Mouse (Mus musculus): ENCODE data around the gene Lrrc74a. TPM values are rescaled to one million over a fixed set of nuclear protein-coding genes. Genes with fewer than 3 reads are reported as not detected.

The Lrrc74a gene
- polyA plus RNA-seq, 1 experiment, result 0.08 TPM

DNA sequence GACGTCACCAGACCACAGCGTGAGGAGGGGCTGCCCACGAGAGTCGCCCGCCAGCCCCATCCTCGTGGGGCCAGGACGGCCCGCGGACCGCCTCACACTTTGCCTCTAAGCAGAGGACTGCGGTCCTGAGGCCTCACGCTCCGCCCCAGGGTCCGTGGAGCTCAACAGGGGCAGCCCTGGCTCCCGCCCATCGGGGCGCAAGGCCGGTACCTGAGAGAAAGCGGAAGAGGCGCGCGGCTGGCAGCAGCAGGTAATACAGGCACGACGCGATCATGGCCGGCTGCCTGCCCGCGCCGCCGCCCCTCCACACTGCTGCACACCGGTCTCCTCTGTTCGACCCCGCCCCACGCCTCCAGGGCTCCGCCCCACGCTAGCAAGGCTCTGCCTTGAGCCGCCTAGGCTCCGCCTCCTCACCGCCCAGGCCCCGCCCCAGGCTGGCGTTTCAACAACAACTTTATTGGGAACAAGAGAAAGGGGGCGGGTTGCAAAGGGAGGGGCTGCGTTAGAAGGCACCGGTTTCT, 8.0 kb upstream of the Lrrc74a start, which contains the start of gene Angel1:
Gene Angel1, minus strand, starts transcription at position 341 of the 521 bp plus-strand sequence.
- no peaks in the 10 kb centered on the region; the same call in 1 of the 2 replicates for H3K4me1 ChIP-seq (replicated peaks; ENCODE audit: control insufficient read depth, insufficient read depth, low read length)
- H3K27ac ChIP-seq (ENCODE audit: control insufficient read depth, insufficient read depth, low read length), result no peak within 1 kb of the TSS
- peak; percentile 59; the same call in 1 of the 2 replicates for TF ChIP-seq CTCF (IDR thresholded peaks at IDR 0.05; ENCODE audit: borderline replicate concordance, control insufficient read depth, extremely low read depth, insufficient read depth, low read length, poor library complexity)
- peak; percentile 75 for TF ChIP-seq POLR2A (IDR thresholded peaks at IDR 0.05; ENCODE audit: control insufficient read depth, extremely low read depth, insufficient read depth, low read length, poor library complexity)
- H3K36me3 ChIP-seq (ENCODE audit: control insufficient read depth, insufficient read depth, low read length), result no peaks in the 10 kb centered on the region
- peak within 1 kb of the TSS; percentile 85 for H3K4me3 ChIP-seq (ENCODE audit: control insufficient read depth, insufficient read depth, low read length)
- no peaks in the 10 kb centered on the region for H3K27me3 ChIP-seq (ENCODE audit: control insufficient read depth, insufficient read depth, low read length)
- WGBS, result under 1% methylated on average over 44 of the region's 44 CpGs
- DNase-seq, result peak; percentile 99

GRCm38 (mm10) chr12:86761036-86761435, 26.9 kb downstream of the Lrrc74a start:
- H3K36me3 ChIP-seq (ENCODE audit: control insufficient read depth, insufficient read depth, low read length), result no peaks in the 10 kb centered on the region
- WGBS, result 87% methylated on average over 13 of the region's 13 CpGs
- no peak overlapping the region for H3K27ac ChIP-seq (ENCODE audit: control insufficient read depth, insufficient read depth, low read length)
- no peaks in the 10 kb centered on the region for H3K4me1 ChIP-seq (replicated peaks; ENCODE audit: control insufficient read depth, insufficient read depth, low read length)
- no peak for DNase-seq
- no peak overlapping the region for H3K4me3 ChIP-seq (ENCODE audit: control insufficient read depth, insufficient read depth, low read length)
- TF ChIP-seq CTCF (IDR thresholded peaks at IDR 0.05; ENCODE audit: borderline replicate concordance, control insufficient read depth, extremely low read depth, insufficient read depth, low read length, poor library complexity) (no peak), POLR2A (IDR thresholded peaks at IDR 0.05; ENCODE audit: control insufficient read depth, extremely low read depth, insufficient read depth, low read length, poor library complexity) (no peak)
- H3K27me3 ChIP-seq (ENCODE audit: control insufficient read depth, insufficient read depth, low read length), result no peaks in the 10 kb centered on the region

DNA sequence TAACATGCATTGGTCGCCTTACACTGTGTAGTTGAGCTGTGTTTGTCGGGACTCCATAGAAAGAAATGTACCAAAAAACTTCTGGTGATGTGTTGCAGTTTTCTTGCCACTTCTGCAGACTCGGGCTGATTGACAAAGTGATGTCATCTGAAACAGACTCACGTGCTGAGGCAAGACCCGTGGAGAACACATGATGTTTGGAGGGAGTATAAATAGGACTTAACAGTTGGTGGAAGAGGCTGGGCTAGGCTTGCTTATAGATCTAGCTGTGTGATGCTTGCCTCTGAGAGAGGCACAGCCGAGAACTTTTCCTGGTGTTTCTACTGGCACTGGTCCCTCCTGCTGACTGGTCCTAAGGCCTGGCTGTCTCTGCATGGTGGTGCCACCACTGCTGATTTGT, 29.9 kb downstream of the Lrrc74a start:
- no peaks in the 10 kb centered on the region for H3K4me1 ChIP-seq (replicated peaks; ENCODE audit: control insufficient read depth, insufficient read depth, low read length)
- H3K36me3 ChIP-seq (ENCODE audit: control insufficient read depth, insufficient read depth, low read length), result no peaks in the 10 kb centered on the region
- WGBS, result 74% methylated on average over 6 of the region's 6 CpGs
- no peak overlapping the region for H3K4me3 ChIP-seq (ENCODE audit: control insufficient read depth, insufficient read depth, low read length)
- TF ChIP-seq POLR2A (IDR thresholded peaks at IDR 0.05; ENCODE audit: control insufficient read depth, extremely low read depth, insufficient read depth, low read length, poor library complexity) (no peak), CTCF (IDR thresholded peaks at IDR 0.05; ENCODE audit: borderline replicate concordance, control insufficient read depth, extremely low read depth, insufficient read depth, low read length, poor library complexity) (no peak)
- DNase-seq, result no peak
- no peak overlapping the region for H3K27ac ChIP-seq (ENCODE audit: control insufficient read depth, insufficient read depth, low read length)
- no peaks in the 10 kb centered on the region for H3K27me3 ChIP-seq (ENCODE audit: control insufficient read depth, insufficient read depth, low read length)

DNA sequence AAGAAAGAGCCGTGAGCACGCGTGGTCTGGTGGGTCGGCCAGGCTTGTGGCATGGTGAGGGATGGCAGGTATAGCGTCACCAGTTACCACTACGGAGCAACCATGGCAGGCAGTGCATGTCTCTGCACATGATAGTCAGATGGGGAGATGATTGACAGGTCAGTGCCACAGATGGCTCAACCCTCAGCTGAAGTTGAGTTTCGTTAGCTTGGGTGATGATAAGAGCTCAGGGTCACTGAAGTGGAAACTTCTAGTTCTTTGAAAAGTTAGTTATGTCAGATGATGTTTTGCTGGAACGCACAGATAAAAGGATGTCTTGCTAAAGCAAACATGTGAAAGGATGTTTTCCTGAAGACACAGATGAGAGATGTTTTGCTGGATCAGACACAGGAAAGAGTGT, 32.3 kb downstream of the Lrrc74a start:
- Histone ChIP-seq H3K36me3 (ENCODE audit: control insufficient read depth, insufficient read depth, low read length) (no peaks in the 10 kb centered on the region), H3K27ac (ENCODE audit: control insufficient read depth, insufficient read depth, low read length) (no peak overlapping the region), H3K4me1 (replicated peaks; ENCODE audit: control insufficient read depth, insufficient read depth, low read length) (no peaks in the 10 kb centered on the region), H3K27me3 (ENCODE audit: control insufficient read depth, insufficient read depth, low read length) (no peaks in the 10 kb centered on the region), H3K4me3 (ENCODE audit: control insufficient read depth, insufficient read depth, low read length) (no peak overlapping the region)
- WGBS, result 91% methylated on average over 8 of the region's 8 CpGs
- DNase-seq, result no peak
- no peak for TF ChIP-seq POLR2A (IDR thresholded peaks at IDR 0.05; ENCODE audit: control insufficient read depth, extremely low read depth, insufficient read depth, low read length, poor library complexity)

GRCm38 (mm10) chr12:86767868-86768631, 33.9 kb downstream of the Lrrc74a start:
- Histone ChIP-seq H3K4me3 (ENCODE audit: control insufficient read depth, insufficient read depth, low read length) (no peak overlapping the region), H3K36me3 (ENCODE audit: control insufficient read depth, insufficient read depth, low read length) (no peaks in the 10 kb centered on the region), H3K27me3 (ENCODE audit: control insufficient read depth, insufficient read depth, low read length) (no peaks in the 10 kb centered on the region), H3K4me1 (replicated peaks; ENCODE audit: control insufficient read depth, insufficient read depth, low read length) (0 out of 2 replicates have a peak, but pooled peaks cover 3% of the 10 kb centered on the region), H3K27ac (ENCODE audit: control insufficient read depth, insufficient read depth, low read length) (no peak overlapping the region)
- peak; percentile 44 for DNase-seq
- TF ChIP-seq POLR2A (IDR thresholded peaks at IDR 0.05; ENCODE audit: control insufficient read depth, extremely low read depth, insufficient read depth, low read length, poor library complexity), result no peak
- TF ChIP-seq CTCF (IDR thresholded peaks at IDR 0.05; ENCODE audit: borderline replicate concordance, control insufficient read depth, extremely low read depth, insufficient read depth, low read length, poor library complexity), result no peak
- WGBS, result 58% methylated on average over 20 of the region's 20 CpGs

DNA sequence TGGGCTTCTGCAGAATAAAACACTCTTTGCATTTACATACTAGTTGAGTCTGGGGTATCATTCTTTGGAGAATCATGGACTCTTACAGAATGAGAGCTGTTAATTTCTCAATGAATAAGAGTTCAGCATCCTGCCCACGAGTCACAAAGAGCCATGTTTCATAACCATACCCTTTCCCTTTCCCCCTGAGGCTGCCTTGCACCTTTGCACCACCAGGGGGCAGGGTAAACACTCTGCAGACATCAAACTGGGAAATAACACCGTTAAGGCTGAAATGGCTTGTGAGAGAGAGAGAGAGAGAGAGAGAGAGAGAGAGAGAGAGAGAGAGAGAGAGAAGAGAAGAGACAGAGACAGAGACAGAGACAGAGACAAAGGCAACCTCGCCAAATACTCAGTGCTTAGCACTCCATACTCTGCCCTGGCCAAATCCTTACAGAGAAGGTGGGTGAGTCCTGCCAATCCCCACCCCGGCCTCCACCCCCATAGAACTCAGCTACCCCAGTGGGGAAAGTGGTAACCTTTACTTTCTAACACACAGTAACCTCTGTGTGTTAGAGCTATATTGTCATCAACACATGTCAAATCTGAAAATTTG, 34.9 kb downstream of the Lrrc74a start:
- WGBS, result 36% methylated on average over 4 of the region's 4 CpGs

More for the DNA sequence above, 34.9 kb downstream of the Lrrc74a start:
- peak; percentile 86 for DNase-seq
- 0 out of 2 replicates have a peak, but pooled peaks cover 3% of the 10 kb centered on the region for H3K4me1 ChIP-seq (replicated peaks; ENCODE audit: control insufficient read depth, insufficient read depth, low read length)
- H3K27ac ChIP-seq (ENCODE audit: control insufficient read depth, insufficient read depth, low read length), result no peak overlapping the region
- no peaks in the 10 kb centered on the region for H3K27me3 ChIP-seq (ENCODE audit: control insufficient read depth, insufficient read depth, low read length)
- no peak overlapping the region for H3K4me3 ChIP-seq (ENCODE audit: control insufficient read depth, insufficient read depth, low read length)
- no peaks in the 10 kb centered on the region for H3K36me3 ChIP-seq (ENCODE audit: control insufficient read depth, insufficient read depth, low read length)
- no peak for TF ChIP-seq POLR2A (IDR thresholded peaks at IDR 0.05; ENCODE audit: control insufficient read depth, extremely low read depth, insufficient read depth, low read length, poor library complexity)
- no peak for TF ChIP-seq CTCF (IDR thresholded peaks at IDR 0.05; ENCODE audit: borderline replicate concordance, control insufficient read depth, extremely low read depth, insufficient read depth, low read length, poor library complexity)
